13 mouse cellular contexts compared by ENCODE assay signal in the genomic region with DNA sequence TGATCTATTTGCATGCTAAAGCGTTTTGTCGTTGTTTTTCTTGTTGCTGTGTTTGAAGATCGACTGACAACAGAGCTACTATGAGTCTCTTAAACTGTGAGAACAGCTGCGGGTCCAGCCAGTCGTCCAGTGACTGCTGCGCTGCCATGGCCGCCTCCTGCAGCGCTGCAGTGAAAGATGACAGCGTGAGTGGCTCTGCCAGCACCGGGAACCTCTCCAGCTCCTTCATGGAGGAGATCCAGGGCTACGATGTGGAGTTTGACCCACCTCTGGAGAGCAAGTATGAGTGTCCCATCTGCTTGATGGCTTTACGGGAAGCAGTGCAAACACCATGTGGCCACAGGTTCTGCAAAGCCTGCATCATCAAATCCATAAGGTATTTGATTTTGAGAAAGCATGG. TPM values are rescaled to one million over a fixed set of nuclear protein-coding genes. Genes with fewer than 3 reads are reported as not detected.
A peak's percentile ranks its signal among the peaks of the same experiment; 100 is the strongest.
DNase-seq lines count a peak whose midpoint lies in the region; ATAC-seq and TF ChIP-seq lines count a peak whose summit lies in the region.
"Had no signal": no experiment of that assay in that cellular context is flagged by ENCODE, and none has a peak within 500 bp of the region (broad histone marks: within the 10 kb centered on the region; RNA-seq: fewer than 3 reads in every experiment).

No protein-coding gene starts in this region.

- H3K27ac ChIP-seq in intestine, postnatal 0 days (ENCODE audit: low read depth, low read length) = no peak overlapping the region
- H3K27ac ChIP-seq: embryonic facial prominence, embryonic 13.5 days; kidney, postnatal 0 days; limb, embryonic 13.5 days had no signal

- no peaks in the 10 kb centered on the region for H3K9me3 ChIP-seq in intestine, postnatal 0 days (ENCODE audit: control insufficient read depth)
- H3K9me3 ChIP-seq: embryonic facial prominence, embryonic 13.5 days; limb, embryonic 13.5 days had no signal

- H3K4me3 ChIP-seq in intestine, postnatal 0 days (ENCODE audit: low read depth, low read length) = no peak overlapping the region
- H3K4me3 ChIP-seq: embryonic facial prominence, embryonic 13.5 days; limb, embryonic 13.5 days had no signal

- TF ChIP-seq CTCF in intestine, postnatal 0 days (IDR thresholded peaks at IDR 0.05; ENCODE audit: low read depth) = no peak

- no peak overlapping the region for H3K4me2 ChIP-seq in intestine, postnatal 0 days (replicated peaks; ENCODE audit: low read depth)
- H3K4me2 ChIP-seq: embryonic facial prominence, embryonic 13.5 days; limb, embryonic 13.5 days had no signal

- WGBS in intestine, postnatal 0 days = 89% methylated on average over 12 of the region's 12 CpGs

- H3K4me1 ChIP-seq in intestine, postnatal 0 days (replicated peaks; ENCODE audit: control insufficient read depth, insufficient read depth, low read length) = peaks cover 2% of the 10 kb centered on the region; the same call in 1 of the 2 replicates

- H3K27me3 ChIP-seq in intestine, postnatal 0 days (replicated peaks; ENCODE audit: control insufficient read depth, insufficient read depth, low read length) = no peaks in the 10 kb centered on the region
- H3K27me3 ChIP-seq: embryonic facial prominence, embryonic 13.5 days; limb, embryonic 13.5 days had no signal

- H3K36me3 ChIP-seq in intestine, postnatal 0 days (ENCODE audit: control insufficient read depth, insufficient read depth) = peaks cover 42% of the 10 kb centered on the region

- DNase-seq in adrenal gland, adult 2 months = peak; percentile 17
- DNase-seq in adrenal gland, adult 8-10 months = no peak
- DNase-seq in kidney, adult 18-20 months = peak; percentile 69
- no peak for DNase-seq in kidney, postnatal 4 days
- peak; percentile 18 for DNase-seq in right cerebral cortex, adult 18-20 months
- no peak for DNase-seq in right cerebral cortex, postnatal 14 days
- DNase-seq in spleen, postnatal 36 days (ENCODE audit: low spot score in 2 of 2) = no peak
- DNase-seq: forebrain, postnatal 0 days; thymus, postnatal 4 days had no signal

- ATAC-seq in intestine, postnatal 0 days = no peak
- ATAC-seq: forebrain, postnatal 0 days had no signal

- no peak overlapping the region for H3K9ac ChIP-seq in intestine, postnatal 0 days (ENCODE audit: low read depth, low read length)
- H3K9ac ChIP-seq: embryonic facial prominence, embryonic 13.5 days; forebrain, postnatal 0 days; limb, embryonic 13.5 days had no signal

RNA-seq across cellular contexts. Expression of a gene that starts 6.2 kb away (rescaled TPM):
- total RNA-seq in adrenal gland, adult 2 months (2021) = 10 to 100 TPM; 16.5 to 23.1 TPM
- 5.2 and 6.5 TPM in 2 replicates for polyA plus RNA-seq in adrenal gland, adult 2 months (2012; rRNA removed)
- total RNA-seq in adrenal gland, adult 8-10 months (2022) = 10 to 100 TPM; 20.3 to 25.4 (median 22.1) TPM
- 4.9 and 5.5 TPM in 2 replicates for polyA plus RNA-seq in intestine, postnatal 0 days (2015; fragmentation: Nextera tagmentation; extraction: Ambion mirVana)

RNA-seq across cellular contexts. Expression of a gene that starts 35.1 kb away (rescaled TPM):
- total RNA-seq in adrenal gland, adult 2 months (2021) = 10 to 100 TPM; 18.8 to 34.2 TPM
- polyA plus RNA-seq in adrenal gland, adult 2 months (2012; rRNA removed) = 0.19 and 0.34 TPM in 2 replicates
- total RNA-seq in adrenal gland, adult 8-10 months (2022) = 10 to 100 TPM; 27.3 to 55.4 (median 32.3) TPM
- 31.0 and 33.6 TPM in 2 replicates for polyA plus RNA-seq in intestine, postnatal 0 days (2015; fragmentation: Nextera tagmentation; extraction: Ambion mirVana)

RNA-seq across cellular contexts. Expression of a gene that starts 35.1 kb away (rescaled TPM):
- total RNA-seq in adrenal gland, adult 2 months (2021) = under 1 TPM in 1 of 2 experiments, not detected in 1; 0.06 TPM
- polyA plus RNA-seq in adrenal gland, adult 2 months (2012; rRNA removed) = not detected in 2 replicates
- total RNA-seq in adrenal gland, adult 8-10 months (2022) = under 1 TPM in 2 of 4 experiments, not detected in 2; 0.03 to 0.07 TPM
- polyA plus RNA-seq in intestine, postnatal 0 days (2015; fragmentation: Nextera tagmentation; extraction: Ambion mirVana) = not detected in 2 replicates

RNA-seq across cellular contexts. Expression of a gene that starts 59.9 kb away (rescaled TPM):
- total RNA-seq in adrenal gland, adult 2 months (2021) = not detected
- not detected in 2 replicates for polyA plus RNA-seq in adrenal gland, adult 2 months (2012; rRNA removed)
- total RNA-seq in adrenal gland, adult 8-10 months (2022) = not detected
- not detected in 2 replicates for polyA plus RNA-seq in intestine, postnatal 0 days (2015; fragmentation: Nextera tagmentation; extraction: Ambion mirVana)
- total RNA-seq: forebrain, postnatal 0 days had no signal
- polyA plus RNA-seq: embryonic facial prominence, embryonic 13.5 days; forebrain, postnatal 0 days; kidney, postnatal 0 days; limb, embryonic 13.5 days had no signal

Comparison
In these comparisons a context has a peak if more than half of its experiments do, and no peak if none do; other contexts are left out.
1. DNase-seq: peak in adrenal gland, adult 2 months (single experiment), kidney, adult 18-20 months (single experiment) and right cerebral cortex, adult 18-20 months (single experiment); none in adrenal gland, adult 8-10 months (single experiment), kidney, postnatal 4 days (0 of 2), right cerebral cortex, postnatal 14 days (single experiment) and spleen, postnatal 36 days (0 of 2).